Mouse (Mus musculus): Measurements from ENCODE around the gene Gpr108. TPM values are rescaled to one million over a fixed set of nuclear protein-coding genes. Genes with fewer than 3 reads are reported as not detected.

Gene Gpr108
- polyA plus RNA-seq, 1 experiment, result 29.7 TPM

DNA sequence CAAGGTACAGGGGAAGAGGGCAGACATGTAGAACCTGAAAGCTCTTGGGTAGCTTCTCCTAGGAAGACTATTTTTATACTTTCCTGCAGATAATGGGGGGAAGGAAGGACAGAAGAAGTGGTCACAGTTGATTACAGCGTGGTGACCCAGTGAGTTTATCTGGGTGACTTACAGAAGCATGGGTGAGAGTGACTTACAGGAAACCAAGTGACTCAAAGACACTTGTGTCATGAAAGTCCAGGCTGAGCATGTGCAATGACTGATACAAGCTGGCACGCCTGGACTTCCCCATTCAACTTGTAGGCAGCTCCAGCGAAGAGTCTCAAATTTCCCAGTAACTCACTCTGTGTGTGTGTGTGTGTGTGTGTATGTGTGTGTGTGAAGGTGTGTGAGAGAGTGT is 50.0 kb downstream of the Gpr108 start:
- no peaks in the 10 kb centered on the region for H3K4me1 ChIP-seq (ENCODE audit: control insufficient read depth, insufficient read depth, low read length)
- no peak overlapping the region for H3K27ac ChIP-seq (ENCODE audit: insufficient read depth, low read length)
- no peak overlapping the region for H3K4me3 ChIP-seq (ENCODE audit: insufficient read depth, low read length)
- no peak for TF ChIP-seq POLR2A (IDR thresholded peaks at IDR 0.05; ENCODE audit: extremely low read depth, insufficient read depth, low read length)
- TF ChIP-seq CTCF (IDR thresholded peaks at IDR 0.05; ENCODE audit: extremely low read depth, insufficient read depth, low read length), result no peak

DNA sequence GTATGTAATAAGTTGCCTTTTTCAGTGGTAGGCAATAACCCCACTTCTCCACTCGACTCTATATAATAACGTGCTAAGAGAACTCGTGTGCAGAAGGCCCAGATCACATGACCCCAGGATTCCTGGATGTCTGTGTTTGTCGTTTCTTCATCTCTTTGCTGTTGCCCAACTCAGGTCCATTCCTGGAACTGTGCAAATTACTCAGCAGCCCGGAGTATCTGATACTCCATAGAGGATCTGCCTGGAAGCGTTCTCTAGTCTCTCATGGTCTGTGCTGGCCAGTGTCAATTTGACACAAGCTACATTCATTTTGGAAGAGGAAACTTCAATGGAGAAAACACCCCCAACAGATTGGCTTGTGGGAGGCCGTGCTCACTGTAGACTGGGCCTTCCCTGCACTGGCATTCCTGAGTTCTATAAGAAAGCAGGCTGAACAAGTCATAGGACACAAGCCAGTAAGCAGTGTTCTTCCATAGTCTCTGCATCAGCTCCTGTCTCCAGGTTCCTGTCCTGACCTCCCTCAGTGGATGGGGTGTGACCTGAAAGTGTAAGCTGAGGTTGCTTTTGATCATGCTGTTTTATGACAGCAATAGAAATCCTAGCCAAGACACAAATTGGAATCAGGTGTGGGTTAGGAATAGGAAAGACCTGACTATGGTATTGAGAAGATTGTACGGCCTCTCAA is 52.8 kb downstream of the Gpr108 start:
- Histone ChIP-seq H3K4me1 (ENCODE audit: control insufficient read depth, insufficient read depth, low read length) (no peaks in the 10 kb centered on the region), H3K27ac (ENCODE audit: insufficient read depth, low read length) (no peak overlapping the region), H3K4me3 (ENCODE audit: insufficient read depth, low read length) (no peak overlapping the region)
- no peak for TF ChIP-seq POLR2A (IDR thresholded peaks at IDR 0.05; ENCODE audit: extremely low read depth, insufficient read depth, low read length)
- TF ChIP-seq CTCF (IDR thresholded peaks at IDR 0.05; ENCODE audit: extremely low read depth, insufficient read depth, low read length), result no peak

DNA sequence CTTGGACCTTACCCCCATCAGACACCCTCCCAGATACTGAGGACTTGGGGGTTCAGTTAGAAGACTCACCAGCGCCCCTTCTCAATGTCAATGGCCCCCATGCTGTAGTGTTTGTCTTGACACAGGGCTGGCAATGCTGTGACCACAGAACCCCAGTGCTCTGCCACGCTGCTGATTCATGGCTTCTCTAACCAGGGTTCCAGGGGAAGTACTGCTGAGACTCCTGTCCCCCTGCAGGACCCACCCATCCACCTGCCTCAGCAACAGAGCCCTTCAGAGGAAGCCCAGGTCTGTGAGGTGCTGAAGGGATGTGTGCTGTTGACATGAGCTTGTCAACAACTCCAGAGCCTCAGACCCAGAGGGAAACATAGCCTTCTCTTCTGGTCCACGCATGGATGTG is 53.5 kb downstream of the Gpr108 start:
- TF ChIP-seq CTCF (IDR thresholded peaks at IDR 0.05; ENCODE audit: extremely low read depth, insufficient read depth, low read length) (no peak), POLR2A (IDR thresholded peaks at IDR 0.05; ENCODE audit: extremely low read depth, insufficient read depth, low read length) (no peak)
- H3K4me1 ChIP-seq (ENCODE audit: control insufficient read depth, insufficient read depth, low read length), result no peaks in the 10 kb centered on the region
- no peak overlapping the region for H3K27ac ChIP-seq (ENCODE audit: insufficient read depth, low read length)
- H3K4me3 ChIP-seq (ENCODE audit: insufficient read depth, low read length), result no peak overlapping the region

GRCm38 (mm10) chr17:57194041-57194507 is 54.2 kb downstream of the Gpr108 start, which contains the start of gene Tnfsf14:
Tnfsf14 (minus strand) TSS chr17:57194177.
- no peak within 1 kb of the TSS for H3K27ac ChIP-seq (ENCODE audit: insufficient read depth, low read length)
- no peaks in the 10 kb centered on the region for H3K4me1 ChIP-seq (ENCODE audit: control insufficient read depth, insufficient read depth, low read length)
- TF ChIP-seq CTCF (IDR thresholded peaks at IDR 0.05; ENCODE audit: extremely low read depth, insufficient read depth, low read length) (no peak), POLR2A (IDR thresholded peaks at IDR 0.05; ENCODE audit: extremely low read depth, insufficient read depth, low read length) (no peak)
- no peak within 1 kb of the TSS for H3K4me3 ChIP-seq (ENCODE audit: insufficient read depth, low read length)

GRCm38 (mm10) chr17:57188510-57189192 is 59.6 kb downstream of the Gpr108 start:
- H3K4me3 ChIP-seq (ENCODE audit: insufficient read depth, low read length), result no peak overlapping the region
- H3K4me1 ChIP-seq (ENCODE audit: control insufficient read depth, insufficient read depth, low read length), result no peaks in the 10 kb centered on the region
- no peak overlapping the region for H3K27ac ChIP-seq (ENCODE audit: insufficient read depth, low read length)
- TF ChIP-seq CTCF (IDR thresholded peaks at IDR 0.05; ENCODE audit: extremely low read depth, insufficient read depth, low read length) (no peak), POLR2A (IDR thresholded peaks at IDR 0.05; ENCODE audit: extremely low read depth, insufficient read depth, low read length) (no peak)

DNA sequence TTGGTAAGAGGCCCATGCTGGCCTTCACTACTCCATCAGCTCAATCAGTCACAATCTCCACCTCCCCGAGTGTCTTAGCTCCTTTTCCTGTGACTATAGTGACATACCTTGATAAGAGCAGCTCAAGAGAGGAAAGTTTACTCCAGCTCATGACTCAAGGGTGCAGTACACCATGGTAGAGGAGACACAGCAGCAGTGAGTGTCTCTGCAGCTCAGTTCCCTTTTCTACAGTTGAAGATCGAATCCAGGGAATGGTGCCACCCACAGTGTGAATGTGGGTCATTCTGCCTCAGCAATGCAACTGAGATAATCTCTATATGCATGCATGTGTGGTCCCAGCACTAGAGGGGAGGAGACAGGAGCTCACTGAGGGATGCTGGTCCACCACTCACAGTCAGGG is 62.6 kb downstream of the Gpr108 start:
- Histone ChIP-seq H3K4me1 (ENCODE audit: control insufficient read depth, insufficient read depth, low read length) (no peaks in the 10 kb centered on the region), H3K4me3 (ENCODE audit: insufficient read depth, low read length) (no peak overlapping the region), H3K27ac (ENCODE audit: insufficient read depth, low read length) (no peak overlapping the region)
- no peak for TF ChIP-seq POLR2A (IDR thresholded peaks at IDR 0.05; ENCODE audit: extremely low read depth, insufficient read depth, low read length)

Other genes with a start within 250 kb of the Gpr108 start
- not detected in 2 replicates for gene Pspn, start 248.4 kb downstream of the Gpr108 start, polyA plus RNA-seq (2012; rRNA removed)
- 73.3 and 80.0 TPM in 2 replicates for gene Gtf2f1, start 237.2 kb downstream of the Gpr108 start, polyA plus RNA-seq (2012; rRNA removed)
- gene Gm17949, start 237.0 kb downstream of the Gpr108 start, polyA plus RNA-seq (2012; rRNA removed), result 0.13 TPM in 1 of 2 replicates, not detected in the other
- gene Khsrp, start 216.9 kb downstream of the Gpr108 start, polyA plus RNA-seq (2012; rRNA removed), result 58.4 and 63.4 TPM in 2 replicates
- 0.19 and 0.25 TPM in 2 replicates for gene Slc25a41, start 206.8 kb downstream of the Gpr108 start, polyA plus RNA-seq (2012; rRNA removed)
- 0.93 and 1.6 TPM in 2 replicates for gene Crb3, start 189.3 kb downstream of the Gpr108 start, polyA plus RNA-seq (2012; rRNA removed)
- gene Slc25a23, start 188.6 kb downstream of the Gpr108 start, polyA plus RNA-seq (2012; rRNA removed), result 319 and 330 TPM in 2 replicates
- gene Dennd1c, start 169.9 kb downstream of the Gpr108 start, polyA plus RNA-seq (2012; rRNA removed), result 2.3 and 2.8 TPM in 2 replicates
- gene Tubb4a, start 160.7 kb downstream of the Gpr108 start, polyA plus RNA-seq (2012; rRNA removed), result 597 and 680 TPM in 2 replicates
- gene Tnfsf9, start 143.1 kb downstream of the Gpr108 start, polyA plus RNA-seq (2012; rRNA removed), result 0.93 and 1.0 TPM in 2 replicates
- gene Cd70, start 98.7 kb downstream of the Gpr108 start, polyA plus RNA-seq (2012; rRNA removed), result 0.25 and 0.29 TPM in 2 replicates
- gene Tnfsf14, start 54.3 kb downstream of the Gpr108 start, polyA plus RNA-seq (2012; rRNA removed), result 0.08 TPM in 1 of 2 replicates, not detected in the other
- gene C3, start 20.3 kb downstream of the Gpr108 start, polyA plus RNA-seq (2012; rRNA removed), result 0.17 and 0.32 TPM in 2 replicates
- gene Trip10, start 1.0 kb upstream of the Gpr108 start, polyA plus RNA-seq (2012; rRNA removed), result 10.1 and 11.2 TPM in 2 replicates
- gene Vav1, start 30.7 kb upstream of the Gpr108 start, polyA plus RNA-seq (2012; rRNA removed), result 3.6 TPM in 2 replicates
- gene Adgre1, start 110.2 kb upstream of the Gpr108 start, polyA plus RNA-seq (2012; rRNA removed), result 5.0 and 5.3 TPM in 2 replicates

Measured in cortical plate, adult 2 months (tissue).